Mouse (Mus musculus): Measurements from ENCODE around the gene Bmp5.

Gene Bmp5

DNA sequence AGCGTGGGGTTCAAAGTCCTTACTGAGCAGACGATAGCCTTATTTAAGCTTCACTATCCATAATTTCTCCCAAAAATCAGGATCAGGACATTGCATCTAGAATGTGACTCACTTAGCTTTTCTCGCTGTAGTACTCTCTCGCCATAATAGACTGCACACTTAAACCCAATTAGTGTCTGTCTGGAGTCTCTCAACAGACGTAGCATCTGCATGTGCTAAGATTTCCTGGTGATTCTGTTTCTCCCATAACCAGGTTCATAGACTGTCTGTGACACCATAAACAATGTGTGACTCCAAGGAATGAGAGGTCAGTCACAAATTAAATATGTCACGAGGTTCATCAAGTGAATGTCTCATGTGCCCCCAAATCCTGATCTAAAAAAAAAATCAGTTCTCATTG, 65.7 kb downstream of the Bmp5 start:
- no peak for ATAC-seq (ENCODE audit: low TSS enrichment)

GRCm38 (mm10) chr9:75846010-75846409, 70.8 kb downstream of the Bmp5 start:
- ATAC-seq (ENCODE audit: low TSS enrichment) = no peak

DNA sequence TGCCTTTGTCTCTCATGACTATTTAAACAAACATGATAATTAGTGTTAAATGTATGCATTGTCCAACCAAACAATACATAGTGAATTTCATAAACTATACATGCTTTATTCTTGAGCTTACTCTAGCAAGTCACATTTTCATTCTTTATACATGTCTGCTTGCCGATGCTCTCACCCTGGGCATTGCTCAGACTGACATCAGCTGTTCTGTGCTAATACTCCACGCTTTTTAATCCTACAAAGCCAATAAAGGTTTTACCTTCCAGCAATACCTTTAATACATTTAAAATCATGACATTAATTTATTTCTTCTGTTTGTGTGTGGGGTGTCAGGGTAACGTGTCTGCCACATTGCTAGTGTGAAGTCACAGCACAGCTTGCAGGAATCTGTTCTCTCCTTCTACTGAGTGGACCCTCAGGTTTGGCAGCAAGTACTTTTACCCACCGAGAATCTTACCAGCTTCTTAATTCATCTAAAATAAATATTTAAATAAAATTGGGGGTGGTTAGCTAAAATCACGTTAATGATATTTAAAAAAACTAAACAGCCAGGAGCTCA, 75.6 kb downstream of the Bmp5 start:
- ATAC-seq (ENCODE audit: low TSS enrichment) = no peak

GRCm38 (mm10) chr9:75858161-75858560, 83.0 kb downstream of the Bmp5 start:
- ATAC-seq (ENCODE audit: low TSS enrichment) = no peak

DNA sequence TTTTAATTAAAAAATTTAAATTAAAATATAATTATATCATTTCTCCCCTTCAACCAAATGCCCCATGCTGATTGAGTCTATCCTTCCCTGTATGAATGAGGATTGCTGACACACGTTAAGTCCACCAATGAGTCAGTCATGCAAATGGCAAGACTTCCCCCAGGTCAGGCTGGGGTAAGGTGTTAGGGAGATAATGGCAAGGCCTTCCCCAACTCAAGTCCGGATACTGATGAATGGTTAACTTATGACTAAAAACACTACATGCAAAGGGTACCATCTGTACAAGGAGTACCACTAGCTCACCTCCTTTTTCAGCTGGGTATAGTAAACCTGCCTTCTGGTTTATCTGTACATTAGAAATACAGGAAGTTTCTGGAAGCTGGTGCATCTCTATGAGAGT, 83.8 kb downstream of the Bmp5 start:
- ATAC-seq (ENCODE audit: low TSS enrichment) = no peak

GRCm38 (mm10) chr9:75870332-75871177, 95.4 kb downstream of the Bmp5 start:
- no peak for ATAC-seq (ENCODE audit: low TSS enrichment)

DNA sequence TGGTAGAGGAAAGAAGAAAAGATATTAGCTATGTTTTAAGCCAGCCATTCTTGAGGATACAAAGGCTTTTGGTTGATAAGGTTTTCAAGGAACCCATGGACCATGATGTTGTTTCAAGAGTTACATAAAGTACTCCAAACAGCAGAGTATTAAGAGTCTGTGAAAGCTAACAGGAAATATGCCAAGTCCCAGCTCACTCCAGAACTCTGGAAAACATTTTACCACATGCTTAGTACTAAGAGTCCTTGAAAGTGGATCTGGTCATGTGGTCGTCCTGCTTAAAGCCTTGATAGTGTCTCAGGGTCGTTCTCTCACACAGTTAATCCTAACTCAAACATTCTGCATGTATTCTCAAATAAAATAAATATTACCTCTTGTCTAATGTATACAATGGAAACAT, 101.2 kb downstream of the Bmp5 start:
- no peak for ATAC-seq (ENCODE audit: low TSS enrichment)

- no peak for ATAC-seq (ENCODE audit: low TSS enrichment)
Observed at GRCm38 (mm10) chr9:75883481-75884190, 108.5 kb downstream of the Bmp5 start.

DNA sequence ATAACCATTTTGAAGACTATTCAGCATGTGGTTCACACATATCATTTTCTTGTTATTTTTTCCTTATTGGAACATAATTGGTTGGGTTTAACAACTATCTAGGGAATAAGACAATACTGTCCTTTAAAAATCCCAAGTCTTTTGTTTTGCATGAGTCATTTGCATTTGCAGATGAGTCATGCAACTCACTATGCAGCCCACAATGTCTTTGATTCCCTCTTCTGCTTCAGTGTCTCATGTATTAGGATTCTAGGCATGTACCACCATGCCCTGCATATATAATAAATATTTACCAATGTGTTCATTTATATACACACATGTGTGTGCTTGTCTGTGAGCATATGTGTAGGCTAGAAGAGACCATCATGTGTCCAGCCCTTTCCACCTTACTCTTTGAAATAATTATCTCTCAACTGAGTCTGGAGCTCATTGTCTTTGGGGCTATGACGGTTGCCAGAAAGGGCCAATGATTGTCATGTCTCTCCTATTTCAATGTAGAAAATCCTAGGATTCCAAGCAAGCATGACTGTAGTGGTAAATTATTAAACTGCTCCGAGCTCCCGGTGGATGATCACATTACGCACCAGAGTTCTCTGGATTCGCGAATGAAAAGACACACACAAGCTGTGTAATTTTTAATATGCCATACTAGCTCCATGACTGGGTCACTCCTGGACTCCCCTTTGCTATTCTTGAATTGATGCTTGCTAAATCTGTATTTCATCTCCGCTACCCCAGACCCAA, 111.8 kb downstream of the Bmp5 start:
- no peak for ATAC-seq (ENCODE audit: low TSS enrichment)

GRCm38 (mm10) chr9:75896918-75897317, 121.8 kb downstream of the Bmp5 start:
- ATAC-seq (ENCODE audit: low TSS enrichment) = no peak

DNA sequence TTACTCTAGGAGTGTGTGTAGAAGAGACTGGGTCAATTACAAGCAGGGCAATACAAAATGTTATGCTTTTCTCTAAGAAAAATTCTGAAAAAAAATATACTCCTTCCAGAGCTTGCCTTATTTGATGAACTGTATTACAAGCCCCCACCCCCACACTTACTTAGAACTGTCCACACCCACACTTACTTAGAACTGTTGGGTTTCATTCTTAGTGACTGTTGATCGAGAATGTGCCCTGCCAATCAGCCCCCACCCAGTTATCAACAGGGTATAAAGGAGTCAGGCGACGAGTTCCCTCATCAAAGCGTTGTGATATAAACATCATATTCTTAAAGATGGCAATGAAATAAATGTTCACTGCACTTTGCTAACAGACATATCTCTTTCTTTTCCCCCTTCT, 122.9 kb downstream of the Bmp5 start:
- ATAC-seq (ENCODE audit: low TSS enrichment) = no peak

- ATAC-seq (ENCODE audit: low TSS enrichment) = no peak; the same call in 1 of the 2 replicates
Observed at GRCm38 (mm10) chr9:75901219-75901618, 126.1 kb downstream of the Bmp5 start.

DNA sequence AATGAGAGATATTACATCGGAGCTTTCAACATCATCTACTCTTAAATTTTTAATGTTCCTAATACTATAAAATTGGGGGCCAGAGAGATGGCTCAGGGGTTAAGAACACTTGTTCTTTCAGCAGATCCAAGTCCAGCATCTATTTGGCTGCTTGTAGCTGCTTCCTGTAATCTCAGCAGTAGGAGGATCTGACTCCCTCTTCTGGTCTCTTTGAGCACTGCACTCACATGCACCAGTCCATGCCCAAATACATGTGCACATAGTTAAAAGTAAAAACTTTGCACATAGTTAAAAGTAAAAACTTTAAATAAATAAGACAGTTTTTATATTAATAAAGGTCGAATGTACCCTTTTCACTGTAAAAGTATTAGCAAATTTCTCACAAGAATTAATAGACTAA, 130.3 kb downstream of the Bmp5 start:
- no peak for ATAC-seq (ENCODE audit: low TSS enrichment)

DNA sequence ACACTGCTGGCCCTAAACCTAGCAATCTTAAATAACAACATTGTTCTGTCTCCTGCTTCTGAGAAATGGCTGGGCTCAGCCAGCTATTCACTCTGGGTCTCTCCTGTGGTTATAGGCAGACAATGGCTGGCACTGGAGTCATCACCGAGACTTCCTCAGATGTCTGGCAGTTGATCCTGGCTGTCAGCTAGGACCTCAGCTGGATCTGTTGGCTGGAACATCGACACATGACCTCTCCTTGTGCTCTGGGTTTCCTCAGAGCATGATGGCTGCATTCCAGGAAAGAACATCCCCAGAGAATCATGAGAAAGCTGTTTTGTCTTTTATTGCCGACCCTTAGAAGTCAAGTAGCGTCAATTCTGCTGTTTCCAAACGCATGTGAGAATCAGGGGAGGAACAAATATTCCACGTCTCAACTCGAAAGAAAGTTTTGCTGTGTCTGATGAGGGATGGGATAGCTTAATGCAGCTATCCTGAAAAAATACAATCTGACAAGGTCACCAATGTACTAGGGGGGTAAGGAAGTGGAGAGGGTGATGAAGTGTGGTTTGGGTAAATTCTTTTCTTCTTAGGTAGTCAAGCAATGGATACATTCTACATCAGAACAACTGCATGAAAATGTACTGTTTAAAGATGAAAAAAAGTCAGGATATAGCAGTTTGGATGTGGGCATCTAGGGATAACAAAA, 135.1 kb downstream of the Bmp5 start:
- ATAC-seq (ENCODE audit: low TSS enrichment) = no peak

DNA sequence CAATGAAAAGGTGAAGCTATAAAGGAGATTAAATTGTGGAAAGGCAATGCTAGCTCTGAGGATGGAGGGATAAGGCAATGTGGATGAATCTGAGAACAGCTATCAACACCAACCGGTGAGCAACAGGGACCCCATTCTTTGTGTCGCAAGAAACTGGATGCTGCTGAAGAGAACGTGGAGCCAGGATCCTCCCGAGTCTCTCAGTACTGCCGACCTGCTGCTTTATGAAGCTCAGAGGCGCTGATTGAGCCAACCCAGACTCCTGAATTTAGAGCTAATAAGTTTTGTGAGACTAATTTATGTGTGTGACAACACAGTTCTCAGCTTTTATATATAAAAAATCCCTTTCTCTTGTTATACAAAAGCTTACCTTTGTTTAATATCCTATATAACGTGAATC, 136.4 kb downstream of the Bmp5 start:
- no peak for ATAC-seq (ENCODE audit: low TSS enrichment)

- no peak for ATAC-seq (ENCODE audit: low TSS enrichment)
Observed at GRCm38 (mm10) chr9:75916027-75916426, 140.9 kb downstream of the Bmp5 start.

GRCm38 (mm10) chr9:75927196-75927880, 152.2 kb downstream of the Bmp5 start:
- ATAC-seq (ENCODE audit: low TSS enrichment) = no peak

DNA sequence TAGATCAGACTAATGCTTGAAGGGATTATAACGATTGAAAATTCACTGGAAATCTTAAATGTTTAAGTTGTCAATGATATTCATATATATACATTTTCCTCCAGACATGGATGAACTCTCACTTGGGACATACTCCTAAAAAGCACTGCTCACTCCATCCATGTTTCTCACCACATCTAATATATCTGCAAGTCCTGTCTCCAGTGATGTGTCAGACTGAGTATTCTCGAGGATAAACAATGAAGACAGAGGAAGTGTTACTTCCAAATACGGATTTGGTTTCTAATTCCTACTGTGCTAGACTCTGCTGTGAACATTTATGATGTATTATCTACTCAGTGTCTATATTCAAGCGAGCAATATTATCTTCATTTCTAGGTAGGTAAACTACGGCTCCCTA, 152.9 kb downstream of the Bmp5 start:
- no peak for ATAC-seq (ENCODE audit: low TSS enrichment)

DNA sequence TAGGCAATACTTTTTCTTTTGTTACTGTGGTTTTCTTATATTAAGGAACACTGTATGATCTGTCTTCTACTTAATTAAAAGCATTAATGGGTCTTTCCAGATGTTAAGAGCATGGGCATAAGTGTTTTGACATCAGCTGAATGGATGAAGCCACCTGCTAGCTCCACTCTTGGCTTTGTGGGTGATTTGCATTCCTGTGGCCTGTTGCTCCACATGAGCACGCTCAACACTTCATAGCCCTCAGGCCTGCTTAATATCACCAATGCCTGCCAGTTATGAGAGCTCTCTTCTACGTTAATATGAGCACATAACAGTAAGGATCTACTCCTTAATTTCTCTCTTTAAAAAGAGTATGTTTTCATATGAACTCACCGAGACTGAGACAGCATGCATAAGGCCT, 169.5 kb downstream of the Bmp5 start:
- no peak for ATAC-seq (ENCODE audit: low TSS enrichment)
